In genomic region chr19:29011355-29011990, GRCm38 (mm10) we compare ENCODE assay signal across 34 mouse cellular contexts. TPM values are rescaled to one million over a fixed set of nuclear protein-coding genes. Genes with fewer than 3 reads are reported as not detected.
DNase-seq lines count a peak whose midpoint lies in the region; ATAC-seq lines count a peak whose summit lies in the region.
"Had no signal": no experiment of that assay in that cellular context is flagged by ENCODE, and none has a peak within 500 bp of the region (broad histone marks: within the 10 kb centered on the region; RNA-seq: fewer than 3 reads in every experiment).

No protein-coding gene starts in this region.

- H3K4me2 ChIP-seq in hindbrain, embryonic 13.5 days, result no peak overlapping the region
- no peak overlapping the region for H3K4me2 ChIP-seq in midbrain, embryonic 14.5 days (ENCODE audit: low read length)
- H3K4me2 ChIP-seq: embryonic facial prominence, embryonic 15.5 days; heart, embryonic 15.5 days; intestine, embryonic 15.5 days; limb, embryonic 12.5 days; liver, embryonic 15.5 days; lung, embryonic 15.5 days; midbrain, embryonic 12.5 days had no signal

- H3K9me3 ChIP-seq in hindbrain, embryonic 13.5 days, result no peaks in the 10 kb centered on the region
- H3K9me3 ChIP-seq in midbrain, embryonic 14.5 days (ENCODE audit: control insufficient read depth, low read length), result no peaks in the 10 kb centered on the region
- H3K9me3 ChIP-seq: embryonic facial prominence, embryonic 10.5 days; embryonic facial prominence, embryonic 15.5 days; heart, embryonic 10.5 days; heart, embryonic 15.5 days; intestine, embryonic 15.5 days; limb, embryonic 12.5 days; liver, embryonic 15.5 days; lung, embryonic 15.5 days; midbrain, embryonic 12.5 days had no signal

- peaks cover 76% of the 10 kb centered on the region for H3K36me3 ChIP-seq in hindbrain, embryonic 13.5 days
- peaks cover 74% of the 10 kb centered on the region for H3K36me3 ChIP-seq in midbrain, embryonic 14.5 days (ENCODE audit: control insufficient read depth, insufficient read depth, low read length)

- no peak for DNase-seq in frontal cortex, postnatal 14 days (ENCODE audit: low spot score in 2 of 2)
- DNase-seq in layer of hippocampus, postnatal 36 days, result peak; percentile 31 to 37
- DNase-seq in layer of hippocampus, postnatal 10 days (ENCODE audit: low spot score in 2 of 2), result no peak
- DNase-seq in 416B (ENCODE audit: low read depth), result peak; percentile 70
- DNase-seq in brain, adult 2 months (ENCODE audit: low read depth, low spot score), result peak; percentile 54
- DNase-seq in midbrain, embryonic 14.5 days, result no peak
- DNase-seq: adrenal gland, adult 2 months; adrenal gland, postnatal 36 days; cerebellum, adult 8-10 months; cerebellum, postnatal 25 days; gastrocnemius, adult 2 months; gastrocnemius, postnatal 36 days; kidney, adult 2 months; kidney, postnatal 4 days; right cerebral cortex, adult 18-20 months; spleen, adult 18-20 months; thymus, postnatal 14 days had no signal

- no peak overlapping the region for H3K9ac ChIP-seq in hindbrain, embryonic 13.5 days
- H3K9ac ChIP-seq in midbrain, embryonic 14.5 days (replicated peaks; ENCODE audit: low read length), result no peak overlapping the region
- H3K9ac ChIP-seq: embryonic facial prominence, embryonic 15.5 days; heart, embryonic 15.5 days; intestine, embryonic 15.5 days; limb, embryonic 12.5 days; liver, embryonic 15.5 days; lung, embryonic 15.5 days; midbrain, embryonic 12.5 days had no signal

- H3K27ac ChIP-seq in hindbrain, embryonic 13.5 days, result no peak overlapping the region
- H3K27ac ChIP-seq in midbrain, embryonic 14.5 days (replicated peaks; ENCODE audit: low read depth, low read length), result no peak overlapping the region
- H3K27ac ChIP-seq: embryonic facial prominence, embryonic 10.5 days; embryonic facial prominence, embryonic 15.5 days; gastrocnemius, adult 2 months; heart, embryonic 10.5 days; heart, embryonic 15.5 days; hindbrain, postnatal 0 days; intestine, embryonic 15.5 days; left cerebral cortex, adult 2 months; limb, embryonic 12.5 days; liver, embryonic 15.5 days; lung, embryonic 15.5 days; midbrain, embryonic 12.5 days had no signal

- no peaks in the 10 kb centered on the region for H3K4me1 ChIP-seq in hindbrain, embryonic 13.5 days (replicated peaks)
- H3K4me1 ChIP-seq in midbrain, embryonic 14.5 days (ENCODE audit: control insufficient read depth, insufficient read depth, low read length), result no peaks in the 10 kb centered on the region
- H3K4me1 ChIP-seq: embryonic facial prominence, embryonic 10.5 days; embryonic facial prominence, embryonic 15.5 days; heart, embryonic 10.5 days; intestine, embryonic 15.5 days; liver, embryonic 15.5 days; lung, embryonic 15.5 days; midbrain, embryonic 12.5 days had no signal

- ATAC-seq in frontal cortex, adult (ENCODE audit: low TSS enrichment), result peak; percentile 74
- ATAC-seq in hindbrain, embryonic 13.5 days (ENCODE audit: low FRiP score), result no peak
- ATAC-seq in midbrain, embryonic 14.5 days (ENCODE audit: low FRiP score, low TSS enrichment), result no peak
- ATAC-seq: forebrain, embryonic 14.5 days; hindbrain, postnatal 0 days; intestine, embryonic 15.5 days; Patski had no signal

- WGBS in hindbrain, embryonic 13.5 days, result 91% methylated on average over 12 of the region's 12 CpGs
- 91% methylated on average over 12 of the region's 12 CpGs for WGBS in midbrain, embryonic 14.5 days

- no peaks in the 10 kb centered on the region for H3K27me3 ChIP-seq in hindbrain, embryonic 13.5 days
- H3K27me3 ChIP-seq in midbrain, embryonic 14.5 days (ENCODE audit: control insufficient read depth, insufficient read depth, low read length), result no peaks in the 10 kb centered on the region
- H3K27me3 ChIP-seq: embryonic facial prominence, embryonic 15.5 days; heart, embryonic 15.5 days; intestine, embryonic 15.5 days; limb, embryonic 12.5 days; liver, embryonic 15.5 days; lung, embryonic 15.5 days; midbrain, embryonic 12.5 days; Patski had no signal

- no peak overlapping the region for H3K4me3 ChIP-seq in hindbrain, embryonic 13.5 days
- no peak overlapping the region for H3K4me3 ChIP-seq in midbrain, embryonic 14.5 days (replicated peaks; ENCODE audit: low read depth, low read length)
- H3K4me3 ChIP-seq: embryonic facial prominence, embryonic 10.5 days; embryonic facial prominence, embryonic 15.5 days; gastrocnemius, adult 2 months; heart, embryonic 10.5 days; heart, embryonic 15.5 days; intestine, embryonic 15.5 days; left cerebral cortex, adult 2 months; limb, embryonic 12.5 days; liver, embryonic 15.5 days; lung, embryonic 15.5 days; midbrain, embryonic 12.5 days had no signal

RNA-seq across cellular contexts. Expression of gene Cdc37l1, which starts 21.3 kb away (rescaled TPM):
- total RNA-seq in layer of hippocampus, postnatal 36 days (2021), result 100 to 1,000 TPM; 102 to 122 TPM
- total RNA-seq in layer of hippocampus, postnatal 10 days (2021), result 10 to 100 TPM; 75.1 to 84.3 TPM
- polyA plus RNA-seq in hindbrain, embryonic 13.5 days (2015; fragmentation: Nextera tagmentation; extraction: Ambion mirVana), result 50.3 and 52.4 TPM in 2 replicates
- polyA plus RNA-seq in midbrain, embryonic 14.5 days (2014; fragmentation: Nextera tagmentation; extraction: Ambion mirVana), result 54.8 and 62.3 TPM in 2 replicates

RNA-seq across cellular contexts. Expression of gene Ak3, which starts 36.3 kb away (rescaled TPM):
- total RNA-seq in layer of hippocampus, postnatal 36 days (2021), result 10 to 100 TPM; 50.4 to 55.8 TPM
- total RNA-seq in layer of hippocampus, postnatal 10 days (2021), result 10 to 100 TPM; 40.4 to 46.4 TPM
- polyA plus RNA-seq in hindbrain, embryonic 13.5 days (2015; fragmentation: Nextera tagmentation; extraction: Ambion mirVana), result 60.7 and 61.6 TPM in 2 replicates
- 55.1 and 79.5 TPM in 2 replicates for polyA plus RNA-seq in midbrain, embryonic 14.5 days (2014; fragmentation: Nextera tagmentation; extraction: Ambion mirVana)

RNA-seq across cellular contexts. Expression of gene 4430402I18Rik, which starts 43.9 kb away (rescaled TPM):
- 1 to 10 TPM; 4.7 to 8.4 TPM for total RNA-seq in layer of hippocampus, postnatal 36 days (2021)
- 1 to 10 TPM; 4.2 to 9.8 TPM for total RNA-seq in layer of hippocampus, postnatal 10 days (2021)
- polyA plus RNA-seq in hindbrain, embryonic 13.5 days (2015; fragmentation: Nextera tagmentation; extraction: Ambion mirVana), result 0.65 and 0.89 TPM in 2 replicates
- polyA plus RNA-seq in midbrain, embryonic 14.5 days (2014; fragmentation: Nextera tagmentation; extraction: Ambion mirVana), result 0.85 and 0.96 TPM in 2 replicates
- total RNA-seq: MEL; neutrophil, adult 5-6 weeks had no signal

RNA-seq across cellular contexts. Expression of gene Plpp6, which starts 47.7 kb away (rescaled TPM):
- 10 to 100 TPM; 48.8 to 56.0 TPM for total RNA-seq in layer of hippocampus, postnatal 36 days (2021)
- total RNA-seq in layer of hippocampus, postnatal 10 days (2021), result 10 to 100 TPM; 31.0 to 36.5 TPM
- polyA plus RNA-seq in hindbrain, embryonic 13.5 days (2015; fragmentation: Nextera tagmentation; extraction: Ambion mirVana), result 9.1 and 9.7 TPM in 2 replicates
- polyA plus RNA-seq in midbrain, embryonic 14.5 days (2014; fragmentation: Nextera tagmentation; extraction: Ambion mirVana), result 14.7 and 17.0 TPM in 2 replicates

Comparison
In these comparisons a context has a peak if more than half of its experiments do, and no peak if none do; other contexts are left out.
1. DNase-seq: peak in layer of hippocampus, postnatal 36 days (2 of 2), 416B (single experiment) and brain, adult 2 months (single experiment); none in frontal cortex, postnatal 14 days (0 of 2), layer of hippocampus, postnatal 10 days (0 of 2) and midbrain, embryonic 14.5 days (single experiment).